Mouse (Mus musculus): Measurements from ENCODE around the gene Fam83e.

GRCm38 (mm10) chr7:45705873-45706281 is 15.1 kb upstream of the Fam83e start:
- no peak for TF ChIP-seq CTCF (IDR thresholded peaks at IDR 0.05; ENCODE audit: low read depth, low read length)
- TF ChIP-seq POLR2A (IDR thresholded peaks at IDR 0.05; ENCODE audit: extremely low read depth, insufficient read depth, low read length) = peak; percentile 37; the same call in 1 of the 2 replicates
